Mouse (Mus musculus): ENCODE measurements around the gene Robo4. TPM values are rescaled to one million over a fixed set of nuclear protein-coding genes. Genes with fewer than 3 reads are reported as not detected.
A peak's percentile ranks its signal among the peaks of the same experiment; 100 is the strongest.

The Robo4 gene
- not detected for polyA plus RNA-seq (2017; shearing (Covaris generic))

DNA sequence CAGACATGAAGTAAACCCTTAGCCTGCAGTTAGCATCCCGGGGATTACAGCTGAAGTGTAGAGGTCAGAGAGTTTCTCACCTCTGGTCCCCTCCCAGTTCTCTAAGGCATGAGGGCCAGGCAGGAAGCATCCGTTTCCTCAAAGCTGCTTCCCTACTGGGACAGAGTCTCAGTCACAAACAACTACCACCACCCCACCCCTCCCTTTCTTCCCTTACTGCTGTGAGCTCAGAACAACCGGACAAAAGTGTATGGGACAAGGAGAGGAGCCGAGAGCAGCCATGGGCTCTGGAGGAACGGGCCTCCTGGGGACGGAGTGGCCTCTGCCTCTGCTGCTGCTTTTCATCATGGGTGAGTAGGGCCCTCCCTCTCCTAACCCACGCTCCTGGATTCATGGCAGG, at the start of gene Robo4:
Gene Robo4, plus strand, starts transcription at position 96 of the 400 bp plus-strand sequence.
- no peak for ATAC-seq

DNA sequence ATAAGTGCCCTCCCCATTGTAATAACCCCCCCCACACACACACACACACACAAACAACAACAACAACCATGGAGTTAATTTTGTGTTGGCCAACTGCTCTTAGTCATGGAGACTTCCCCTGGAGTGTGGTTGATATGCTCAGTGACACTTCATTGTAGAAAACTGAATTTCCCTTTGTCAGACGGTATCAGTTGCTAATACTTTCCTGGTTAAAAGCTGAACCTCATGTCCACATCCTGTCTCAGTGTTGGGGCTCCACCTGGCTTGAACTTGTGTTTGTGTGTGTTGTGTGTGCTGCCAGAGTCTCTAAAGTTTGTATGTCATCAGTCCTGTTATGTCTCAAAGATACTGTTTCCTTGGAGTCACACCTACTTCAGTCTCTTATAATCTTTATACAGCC, 47.2 kb upstream of the Robo4 start:
- peak; percentile 79 for ATAC-seq

DNA sequence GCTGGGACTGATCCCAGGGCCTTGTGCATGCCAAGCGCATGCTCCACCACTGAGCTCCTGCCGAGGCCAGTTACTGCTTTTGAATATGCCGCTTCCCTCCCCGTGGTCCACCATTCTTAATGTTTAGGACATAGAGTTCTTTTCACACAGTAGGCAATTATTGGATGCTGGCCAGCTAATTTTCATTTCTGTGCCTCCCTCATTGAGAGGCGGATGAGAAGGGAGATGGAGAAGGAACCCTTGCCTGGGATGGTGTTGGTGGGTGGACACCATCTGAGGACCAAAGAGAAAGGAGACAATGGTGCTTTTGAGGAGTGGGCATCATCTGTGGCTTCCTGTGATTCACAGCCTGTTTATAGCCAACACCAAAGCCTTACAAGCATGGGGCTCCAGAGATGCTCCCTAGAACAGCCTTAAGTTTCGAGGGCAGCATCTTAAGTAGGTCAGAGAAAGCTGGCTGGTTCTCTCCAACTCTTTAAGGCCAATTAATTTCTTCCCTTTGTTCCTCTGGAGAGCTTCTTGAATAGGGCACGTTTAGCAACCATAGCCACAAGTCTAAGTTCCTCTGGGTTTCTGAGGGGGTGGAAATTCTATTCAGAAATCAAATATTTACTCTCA, 42.9 kb upstream of the Robo4 start:
- no peak for ATAC-seq

DNA sequence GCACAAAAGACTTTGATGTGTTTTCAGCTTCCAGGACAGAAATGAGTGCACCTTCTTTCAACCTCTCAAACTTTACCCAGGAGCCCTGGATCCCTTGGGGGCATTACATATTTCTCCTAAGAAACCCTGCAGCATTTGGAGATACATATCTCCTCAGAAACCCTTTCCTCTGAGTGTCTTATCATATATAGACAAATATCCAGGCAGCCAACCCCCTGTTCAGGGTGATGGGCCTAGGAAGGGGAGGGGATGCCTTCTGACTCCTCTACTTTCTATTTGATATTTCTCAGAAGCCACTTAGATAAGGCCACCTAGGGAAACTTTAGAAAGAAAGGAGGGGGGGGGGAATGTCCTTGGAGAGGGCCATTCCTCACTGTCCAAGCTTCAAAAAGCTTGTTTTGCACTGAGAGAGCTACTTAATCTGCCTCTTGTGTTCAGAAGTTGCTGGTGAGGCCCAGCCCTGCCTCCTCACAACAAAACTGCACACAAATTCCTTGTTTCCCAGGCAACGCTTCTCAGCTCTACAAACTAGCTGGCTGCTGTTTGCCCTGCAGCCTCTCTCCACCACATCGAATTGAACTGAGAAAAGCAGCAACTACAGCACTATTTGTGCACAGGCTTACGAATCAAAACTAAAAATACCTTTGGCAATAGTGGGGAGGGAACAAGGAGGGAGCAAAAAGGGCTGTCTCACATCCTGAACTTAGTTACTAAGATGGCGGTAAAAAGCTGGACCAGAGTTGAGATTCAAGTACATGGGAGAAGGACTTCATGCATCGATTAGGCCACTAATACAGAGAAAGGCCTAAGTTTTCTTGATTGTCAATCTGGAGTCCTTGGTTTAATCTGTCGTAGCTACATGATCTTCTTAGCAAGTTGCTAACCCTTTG, 42.1 kb upstream of the Robo4 start:
- no peak for ATAC-seq

DNA sequence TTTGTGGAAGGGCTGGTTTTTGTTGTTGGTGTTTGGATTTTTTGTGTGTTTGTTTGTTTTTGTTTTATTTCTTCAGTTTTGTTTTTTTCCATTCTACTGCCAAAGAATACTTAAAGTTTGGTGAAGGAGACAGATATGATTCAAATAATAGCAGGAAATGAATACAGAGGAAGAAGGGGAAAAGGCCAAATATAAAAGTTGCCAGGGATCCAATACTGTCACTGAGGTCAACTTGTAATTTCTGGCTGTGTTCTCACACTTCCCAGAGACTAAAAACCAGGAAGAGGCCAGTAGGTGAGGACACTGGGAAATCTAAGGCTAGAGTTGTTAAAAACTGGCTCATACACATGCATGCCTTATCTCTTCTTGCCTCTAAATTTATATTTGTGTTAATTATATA, 39.6 kb upstream of the Robo4 start:
- ATAC-seq: no peak

DNA sequence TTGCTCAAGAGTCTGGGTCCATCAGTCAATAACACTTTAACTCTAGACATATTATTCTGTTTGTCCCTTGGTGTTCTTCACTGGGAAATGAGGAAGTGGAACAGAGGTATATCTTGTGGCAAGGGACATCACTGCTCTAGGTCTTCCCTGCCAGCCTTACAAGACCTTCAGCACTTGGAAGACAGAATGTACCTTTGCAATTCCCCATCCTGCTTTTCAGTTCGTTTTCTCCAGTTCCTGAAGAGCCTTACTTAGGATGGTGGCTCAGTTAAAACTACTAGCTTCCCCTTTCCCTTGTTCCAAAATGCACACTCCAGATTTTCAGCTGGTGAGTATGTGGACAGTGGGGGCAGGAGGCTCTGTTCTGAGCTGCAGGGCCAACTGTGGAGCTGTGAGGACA, 38.8 kb upstream of the Robo4 start:
- ATAC-seq: no peak

DNA sequence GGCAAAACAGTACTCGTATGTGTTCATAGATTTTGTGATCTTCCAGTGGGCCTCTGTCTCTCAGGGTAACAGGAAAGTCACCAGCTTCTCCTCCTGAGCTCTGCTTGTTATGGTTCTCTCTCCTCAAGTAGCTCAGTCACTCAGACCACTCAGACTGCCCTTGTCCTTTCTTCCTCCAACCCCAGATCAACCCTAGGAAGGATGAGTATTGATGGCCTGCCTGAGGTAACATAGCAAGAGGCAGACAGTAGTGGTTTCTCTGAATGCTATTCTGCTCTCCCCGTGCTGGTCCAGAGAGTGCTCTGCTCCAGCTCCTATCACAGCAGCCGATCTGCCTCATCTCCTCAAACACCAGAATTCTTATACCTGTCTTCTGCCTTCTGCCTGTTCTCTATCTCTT, 38.1 kb upstream of the Robo4 start:
- ATAC-seq: no peak

DNA sequence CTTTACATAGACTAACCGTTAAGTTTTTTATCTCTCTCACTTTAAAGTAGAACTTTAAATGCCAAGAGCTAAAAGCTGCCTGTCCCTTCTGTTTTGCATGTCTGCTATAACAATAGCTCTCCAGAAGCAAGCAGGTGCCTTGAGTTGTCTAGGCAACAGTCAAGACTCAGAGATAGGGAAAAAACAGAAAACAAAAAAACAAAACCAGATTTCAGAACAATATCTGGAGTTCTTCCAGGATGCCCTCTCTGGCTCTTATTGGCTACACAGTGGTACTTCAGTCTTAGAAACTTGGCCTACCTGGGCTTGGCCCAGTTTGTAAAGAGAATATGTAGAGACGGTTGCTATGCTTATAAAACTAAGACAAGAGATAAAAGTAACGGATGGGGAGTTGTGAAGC, 37.3 kb upstream of the Robo4 start:
- ATAC-seq: no peak

DNA sequence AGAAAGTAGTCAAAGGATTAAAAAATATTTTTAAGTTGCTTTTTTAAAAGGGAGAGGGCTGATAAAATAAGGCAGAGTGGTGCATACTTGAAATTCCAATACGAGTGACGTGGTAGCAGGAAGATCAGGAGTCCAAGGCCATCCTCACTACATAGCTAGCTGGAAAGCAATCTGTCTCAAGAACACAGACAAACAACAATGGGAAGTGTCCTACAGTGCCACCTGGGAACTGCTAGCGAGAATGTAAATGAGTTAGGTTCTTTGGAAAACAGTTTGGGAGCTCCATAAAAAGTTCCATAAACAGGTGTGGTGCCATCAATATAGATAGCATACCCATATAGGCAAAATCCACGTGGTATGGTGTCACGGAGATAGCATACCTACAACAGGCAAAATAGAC, 36.0 kb upstream of the Robo4 start:
- ATAC-seq: no peak

DNA sequence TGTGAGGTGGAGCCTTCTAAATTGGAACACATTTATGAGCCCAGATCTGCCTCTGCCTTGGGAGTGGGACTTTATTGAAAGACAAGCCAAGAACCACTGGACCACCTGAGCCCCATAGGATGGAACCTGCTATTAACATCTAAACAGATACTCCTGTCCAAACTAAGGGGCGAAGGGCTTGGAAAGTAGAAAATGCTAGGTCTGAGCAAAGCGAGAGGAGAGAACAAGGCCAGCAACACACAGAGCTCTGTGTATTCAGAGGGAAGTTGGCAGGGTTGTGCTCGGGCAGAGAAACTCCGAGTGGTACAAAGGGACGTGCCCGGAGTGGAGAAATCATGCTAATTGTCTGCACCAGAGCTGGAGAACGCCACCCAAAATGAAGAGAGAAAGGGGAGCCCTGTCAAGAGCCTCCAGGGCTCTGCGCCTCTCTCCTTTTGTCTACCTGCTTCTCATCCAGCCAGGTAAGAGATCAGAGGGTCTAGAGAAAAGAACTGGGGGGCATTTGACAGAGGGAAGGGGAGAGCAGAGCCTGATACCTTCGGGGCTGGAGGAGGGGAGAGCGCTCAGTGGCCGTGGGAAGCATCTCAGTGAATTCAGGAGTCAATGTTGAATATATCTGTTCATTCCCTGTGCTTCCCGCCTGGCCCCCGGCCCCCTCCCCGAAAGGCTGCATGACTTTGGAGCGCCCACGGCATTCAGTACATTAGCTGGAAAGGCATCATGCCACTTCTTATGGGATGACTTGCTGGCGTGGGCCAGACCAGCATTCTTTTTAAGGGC, 34.2 kb upstream of the Robo4 start, which contains the start of gene Hepacam:
Gene Hepacam, plus strand, starts transcription at position 51 of the 780 bp plus-strand sequence.
- ATAC-seq: no peak

DNA sequence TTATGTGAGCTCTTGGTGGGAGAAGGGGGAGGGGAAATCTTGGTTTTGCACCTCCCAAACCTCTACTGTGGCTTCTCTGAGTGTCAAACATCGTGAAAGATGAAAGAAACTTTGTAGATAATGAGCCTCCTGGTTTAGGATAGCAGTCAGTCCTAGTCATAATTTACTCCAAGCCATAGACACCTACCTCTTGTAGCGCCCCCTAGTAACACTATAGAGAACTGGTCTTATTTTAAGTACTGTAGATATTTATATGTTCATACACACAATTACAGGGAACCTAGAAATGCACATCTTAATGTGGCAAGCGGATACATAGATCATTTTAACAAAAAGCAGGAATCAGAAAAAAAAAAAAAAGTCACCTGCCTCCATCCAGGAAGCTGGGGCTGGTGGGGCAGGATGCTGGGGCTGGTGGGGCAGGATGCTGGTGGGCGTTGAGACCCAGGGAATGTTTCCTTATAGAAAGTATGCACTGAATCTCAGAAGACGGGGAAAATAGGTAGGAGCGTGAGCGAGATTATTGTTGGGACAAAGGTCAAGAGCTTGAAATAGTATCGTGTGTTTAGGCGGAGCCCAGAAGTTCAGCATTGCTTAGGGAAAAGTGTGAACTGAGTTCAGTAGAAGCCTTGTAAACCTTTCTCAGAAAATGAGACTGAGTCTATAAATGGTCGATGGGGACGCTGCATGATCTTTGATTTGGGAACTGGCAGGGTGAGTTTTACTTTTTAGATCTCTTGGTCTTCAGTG, 33.4 kb upstream of the Robo4 start:
- ATAC-seq: no peak

DNA sequence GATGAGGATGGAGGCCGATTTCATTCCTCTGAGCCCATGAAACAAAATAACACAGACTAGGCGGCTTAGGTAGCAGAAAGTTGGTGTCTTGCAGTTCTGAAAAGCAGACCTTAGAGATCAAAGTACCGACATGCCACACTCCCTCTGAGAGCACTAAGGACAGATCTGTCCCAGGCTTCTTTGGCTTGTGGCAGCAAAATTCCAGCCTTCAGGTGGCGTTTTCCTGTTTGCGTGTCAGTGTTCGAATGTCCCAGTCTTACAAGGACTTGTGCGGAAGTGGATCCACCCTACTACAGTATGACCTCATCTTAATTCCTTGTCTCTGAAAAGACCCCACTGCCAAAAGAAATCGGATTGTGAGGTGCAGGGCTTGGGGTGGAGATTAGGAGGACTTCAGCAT, 32.8 kb upstream of the Robo4 start:
- ATAC-seq: no peak

DNA sequence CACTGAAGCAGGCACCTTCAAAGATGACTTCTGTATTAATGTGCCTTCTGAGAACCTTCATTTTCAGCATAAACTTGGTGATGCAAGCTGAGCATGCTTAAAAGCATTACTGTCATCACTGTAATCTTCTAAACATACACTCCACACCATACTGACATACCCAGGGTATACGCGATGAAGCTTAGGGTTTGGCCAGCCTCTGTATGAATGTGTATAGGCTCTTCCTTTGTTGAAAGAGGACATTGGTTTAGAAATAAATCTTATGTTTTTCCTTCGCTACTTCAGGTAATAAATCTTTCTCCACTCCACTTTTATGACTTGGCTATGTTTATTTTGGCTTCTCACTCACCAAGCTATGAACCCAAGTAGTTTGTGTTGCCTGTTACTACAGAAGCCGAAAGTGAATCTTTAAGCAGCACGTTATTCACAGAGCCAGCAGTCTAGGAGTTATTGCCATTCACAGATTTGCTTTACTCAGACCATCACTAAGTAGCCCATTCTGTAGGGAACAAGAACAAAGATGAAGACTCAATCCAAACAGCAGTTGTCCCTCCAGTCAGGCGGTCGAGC, 30.4 kb upstream of the Robo4 start:
- ATAC-seq: no peak

DNA sequence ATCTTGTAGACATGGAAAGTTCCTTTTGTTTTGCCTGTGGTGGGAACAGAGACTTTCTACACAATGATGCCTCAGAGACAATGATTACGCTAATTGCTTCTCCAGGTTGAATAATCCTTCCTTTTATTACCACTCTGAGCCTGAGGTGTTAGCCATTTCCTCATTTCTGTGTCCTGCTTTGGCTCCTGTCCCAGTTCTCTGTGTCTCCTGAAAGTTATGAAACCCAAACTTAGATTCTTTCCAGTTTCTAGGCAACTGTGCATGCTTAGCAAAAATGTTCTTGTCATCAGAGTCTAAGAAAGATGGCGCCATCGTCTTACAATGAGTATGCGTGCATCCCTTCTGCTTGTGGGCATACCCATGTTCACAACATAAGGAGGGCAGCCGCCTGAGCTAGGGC, 26.0 kb upstream of the Robo4 start:
- no peak for ATAC-seq

DNA sequence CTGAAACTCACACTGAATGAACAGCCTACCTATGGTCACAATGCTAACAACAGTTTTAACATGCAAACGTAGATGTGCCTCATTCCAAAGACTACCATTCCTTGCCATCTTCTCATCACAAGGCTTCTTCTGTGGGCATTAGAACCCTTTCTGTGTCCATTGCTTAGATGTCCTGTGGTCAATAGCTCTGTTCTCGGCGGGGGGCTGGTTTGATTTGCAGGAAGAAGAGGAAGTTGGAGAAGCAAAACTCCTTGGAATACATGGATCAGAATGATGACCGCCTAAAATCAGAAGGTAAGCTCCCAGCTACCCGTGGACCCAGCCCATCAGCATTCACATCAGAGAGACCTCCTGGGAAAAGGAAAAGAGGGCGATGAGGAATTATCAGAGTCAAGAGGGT, 18.5 kb upstream of the Robo4 start:
- ATAC-seq: no peak

DNA sequence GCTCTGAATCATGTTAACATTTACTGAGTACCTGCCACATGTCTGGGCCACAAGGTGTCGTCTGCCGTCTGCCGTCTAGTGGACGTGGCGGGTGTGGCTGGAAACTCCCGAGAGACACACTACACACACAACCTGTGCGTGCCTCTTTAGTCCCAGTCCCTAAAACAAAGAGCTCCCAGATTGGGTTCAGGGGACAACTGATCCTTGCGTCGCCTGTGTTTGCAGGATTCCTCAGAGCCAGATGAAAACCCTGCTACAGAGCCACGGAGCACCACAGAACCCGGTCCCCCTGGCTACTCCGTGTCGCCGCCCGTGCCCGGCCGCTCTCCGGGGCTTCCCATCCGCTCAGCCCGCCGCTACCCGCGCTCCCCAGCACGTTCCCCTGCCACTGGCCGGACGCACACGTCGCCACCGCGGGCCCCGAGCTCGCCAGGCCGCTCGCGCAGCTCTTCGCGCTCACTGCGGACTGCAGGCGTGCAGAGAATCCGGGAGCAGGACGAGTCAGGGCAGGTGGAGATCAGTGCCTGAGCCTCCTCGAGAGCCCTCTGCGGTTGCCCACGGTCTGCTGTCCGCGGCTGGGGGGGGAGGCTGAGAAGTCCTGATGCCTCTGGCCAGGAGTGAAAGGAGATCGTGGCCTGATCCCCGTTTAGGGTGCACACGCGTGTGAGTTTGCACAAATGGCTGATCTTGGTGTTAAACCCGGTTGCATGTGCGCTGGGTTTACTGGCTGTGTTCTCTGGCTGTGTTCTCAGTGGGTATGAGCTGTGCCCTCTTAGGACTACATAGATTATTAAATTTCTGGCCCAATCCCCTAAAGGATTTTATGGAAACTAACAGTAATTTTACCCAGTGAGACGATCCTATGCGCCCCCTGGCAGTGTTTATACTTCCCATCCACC, 17.2 kb upstream of the Robo4 start:
- no peak for ATAC-seq

DNA sequence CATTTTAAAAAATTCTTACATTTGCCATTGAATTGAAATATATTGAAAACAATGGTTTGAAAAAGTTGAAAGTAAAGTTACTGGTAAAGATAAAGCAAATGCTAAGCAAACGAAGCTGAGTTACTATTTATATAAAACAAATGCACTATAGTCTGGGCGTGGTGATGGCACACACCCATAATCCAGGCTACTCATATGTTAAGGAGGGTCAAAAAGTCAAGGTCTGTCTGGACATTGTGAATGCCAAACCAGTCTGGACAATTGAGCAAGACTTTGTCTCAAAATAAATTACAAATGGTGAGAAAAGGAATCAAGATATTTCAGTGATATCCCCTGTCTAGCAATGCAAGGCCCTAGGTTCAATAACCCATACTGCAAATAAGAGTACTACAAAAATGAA, 10.8 kb upstream of the Robo4 start:
- ATAC-seq: no peak

DNA sequence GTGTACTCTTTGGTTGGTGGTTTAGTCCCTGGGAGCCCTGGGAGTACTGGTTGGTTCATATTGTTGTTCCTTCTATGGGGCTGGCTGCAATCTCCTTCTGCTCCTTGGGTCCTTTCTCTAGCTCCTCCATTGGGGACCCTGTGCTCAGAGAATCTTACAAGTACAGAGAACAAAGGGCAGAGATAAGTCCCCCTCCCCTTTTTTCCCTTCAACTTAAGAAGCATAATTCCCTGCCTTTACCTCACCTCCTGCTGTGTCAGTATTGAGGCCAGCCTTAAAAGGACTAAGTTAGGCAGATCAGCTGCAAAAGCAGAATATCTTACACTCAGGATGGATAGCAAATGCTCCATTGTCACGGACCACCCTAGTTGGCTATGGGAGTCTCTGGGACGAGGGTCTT, 9.6 kb upstream of the Robo4 start:
- no peak for ATAC-seq

DNA sequence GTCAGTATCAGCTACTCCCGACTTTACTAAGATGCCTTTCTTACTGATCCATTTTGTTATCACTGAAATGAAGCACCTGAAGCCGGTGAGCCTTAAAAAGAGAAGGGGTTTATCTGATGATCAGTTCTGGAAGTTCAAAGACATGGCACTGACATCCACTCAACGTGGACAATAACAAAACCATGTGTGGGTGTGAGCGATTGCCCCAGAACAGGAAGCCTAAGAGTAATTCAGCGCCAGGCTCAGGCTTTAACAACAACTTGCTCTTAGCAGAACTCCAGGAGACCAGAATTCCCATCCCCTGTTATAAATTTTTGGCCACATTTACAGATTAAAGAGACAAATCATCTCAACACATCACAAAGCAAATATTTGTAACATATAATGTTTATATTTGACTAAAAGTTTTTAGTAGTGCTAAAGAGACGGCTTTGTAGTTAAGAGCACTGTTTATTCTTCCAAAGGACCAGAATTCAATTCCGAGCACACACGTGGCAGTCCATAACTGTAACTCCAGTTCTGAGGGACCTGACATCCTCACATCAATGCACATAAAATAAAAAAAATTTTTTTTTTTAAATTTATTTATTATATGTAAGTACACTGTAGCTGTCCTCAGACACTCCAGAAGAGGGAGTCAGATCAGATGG, 8.1 kb upstream of the Robo4 start:
- no peak for ATAC-seq

DNA sequence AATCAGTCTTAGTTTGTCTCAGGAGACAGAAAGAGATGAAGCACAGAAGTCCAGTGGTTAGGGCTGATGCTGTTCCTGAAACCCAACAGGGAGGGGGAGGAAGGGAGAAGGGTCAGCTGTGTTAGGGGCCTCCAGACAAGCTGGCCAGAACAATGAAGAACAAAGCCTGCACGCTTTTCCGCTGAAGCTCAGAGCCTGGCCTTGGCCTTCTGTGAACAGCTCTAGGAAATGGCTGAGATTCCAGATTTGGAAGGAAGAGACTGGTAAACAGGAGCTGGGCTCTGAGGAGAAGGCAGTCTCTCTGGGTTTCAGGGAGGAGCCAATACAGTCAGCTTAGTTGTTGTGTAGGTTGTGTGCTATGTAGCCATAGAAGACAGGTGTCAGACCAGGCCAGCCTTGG, 1.1 kb upstream of the Robo4 start:
- no peak for ATAC-seq

DNA sequence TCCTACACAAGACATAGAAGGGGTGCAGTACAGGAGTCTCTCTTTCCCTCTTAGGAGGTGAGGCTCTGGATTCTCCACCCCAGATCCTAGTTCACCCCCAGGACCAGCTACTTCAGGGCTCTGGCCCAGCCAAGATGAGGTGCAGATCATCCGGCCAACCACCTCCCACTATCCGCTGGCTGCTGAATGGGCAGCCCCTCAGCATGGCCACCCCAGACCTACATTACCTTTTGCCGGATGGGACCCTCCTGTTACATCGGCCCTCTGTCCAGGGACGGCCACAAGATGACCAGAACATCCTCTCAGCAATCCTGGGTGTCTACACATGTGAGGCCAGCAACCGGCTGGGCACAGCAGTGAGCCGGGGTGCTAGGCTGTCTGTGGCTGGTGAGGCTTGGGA, 804 bp downstream of the Robo4 start:
- no peak for ATAC-seq

All from activated CD4-positive, CD25-positive, alpha-beta regulatory T cell, adult 4 months (primary cell).